Mouse (Mus musculus): ENCODE measurements around the gene Pitpna.

DNA sequence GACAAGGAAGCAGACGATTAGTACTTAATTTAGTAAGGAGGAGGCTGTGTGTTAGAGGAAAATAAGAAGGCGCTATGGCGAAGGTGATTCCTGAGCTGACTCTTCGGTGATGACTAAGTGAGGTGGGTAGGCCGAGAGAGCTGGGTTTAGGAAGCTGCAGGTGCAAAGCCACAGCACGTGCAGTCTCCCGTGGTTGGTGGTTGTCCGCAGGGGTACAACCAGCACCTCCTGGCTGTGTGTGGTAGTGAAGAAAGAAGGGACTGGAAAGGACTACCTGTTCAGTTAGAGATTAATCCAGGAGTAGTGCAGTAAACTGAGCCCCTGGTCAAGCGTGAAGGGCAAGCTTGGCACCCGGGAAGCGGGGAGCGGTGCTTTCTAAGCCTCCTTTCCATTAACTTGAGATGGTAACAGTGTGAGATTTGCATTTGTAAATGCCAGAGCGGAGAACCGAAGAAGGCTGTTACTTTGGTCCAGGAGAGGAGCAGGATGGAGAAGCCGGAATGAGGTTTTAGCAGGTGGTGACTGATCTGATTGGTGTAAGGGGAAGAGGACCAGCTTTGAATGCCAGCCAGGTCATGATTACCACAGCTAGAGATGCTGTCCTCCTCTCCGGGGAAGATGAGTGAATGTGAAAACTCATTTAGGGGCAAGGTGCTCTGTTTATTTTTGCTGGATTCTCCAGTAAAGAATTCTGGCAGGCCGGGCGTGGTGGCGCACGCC, 64.5 kb downstream of the Pitpna start:
- TF ChIP-seq CTCF (IDR thresholded peaks at IDR 0.05; ENCODE audit: insufficient read depth, low read depth, low read length) = no peak
- no peak for TF ChIP-seq POLR2A (IDR thresholded peaks at IDR 0.05; ENCODE audit: insufficient read depth, low read depth, low read length)
